Mouse (Mus musculus): ENCODE data around the gene Evi2a. TPM values are rescaled to one million over a fixed set of nuclear protein-coding genes. Genes with fewer than 3 reads are reported as not detected.

The Evi2a gene
- polyA plus RNA-seq, 1 experiment: not detected

- H3K4me3 ChIP-seq (ENCODE audit: insufficient read depth, low read depth, low read length): no peak overlapping the region
- TF ChIP-seq CTCF (IDR thresholded peaks at IDR 0.05; ENCODE audit: insufficient read depth, low read depth, low read length) (no peak), POLR2A (IDR thresholded peaks at IDR 0.05; ENCODE audit: insufficient read depth, low read depth, low read length) (no peak)
- no peak overlapping the region for H3K27ac ChIP-seq (ENCODE audit: insufficient read depth, low read depth, low read length)
- no peaks in the 10 kb centered on the region for H3K4me1 ChIP-seq (ENCODE audit: control insufficient read depth, insufficient read depth, low read length)
Observed at GRCm38 (mm10) chr11:79484721-79485120, 45.7 kb downstream of the Evi2a start.

DNA sequence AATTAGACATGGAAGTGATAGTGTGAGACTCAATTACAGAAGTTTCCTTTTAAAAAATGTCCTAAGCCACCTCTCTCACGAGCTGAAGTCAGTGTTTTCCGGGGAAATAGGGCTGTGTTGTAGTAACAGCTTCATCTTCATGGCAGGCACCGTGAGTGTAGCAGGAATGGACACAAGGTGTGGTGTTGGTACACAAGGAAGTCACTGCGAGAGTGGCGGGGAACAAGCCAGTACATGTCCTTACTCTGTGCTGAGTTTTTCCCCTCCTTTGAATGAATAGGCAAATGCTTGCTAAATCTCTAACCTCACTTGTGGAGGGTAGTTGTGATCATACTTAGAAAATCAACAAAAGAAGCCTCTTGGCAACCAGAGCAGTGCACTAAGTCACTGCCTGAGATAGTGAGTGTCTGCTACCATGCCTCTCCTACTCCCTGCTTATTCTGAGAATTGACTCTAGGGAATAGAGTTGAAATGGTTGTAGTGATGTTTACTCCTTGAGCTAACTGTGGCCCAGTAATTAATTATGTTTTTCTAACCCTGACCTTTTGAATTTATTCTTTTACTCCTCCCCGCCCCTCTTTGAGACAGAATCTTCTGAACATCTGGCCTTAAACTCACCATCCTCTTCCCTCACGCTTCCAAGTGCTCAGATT, 46.4 kb downstream of the Evi2a start:
- no peak for TF ChIP-seq CTCF (IDR thresholded peaks at IDR 0.05; ENCODE audit: insufficient read depth, low read depth, low read length)
- no peak for TF ChIP-seq POLR2A (IDR thresholded peaks at IDR 0.05; ENCODE audit: insufficient read depth, low read depth, low read length)
- Histone ChIP-seq H3K4me1 (ENCODE audit: control insufficient read depth, insufficient read depth, low read length) (no peaks in the 10 kb centered on the region), H3K4me3 (ENCODE audit: insufficient read depth, low read depth, low read length) (no peak overlapping the region), H3K27ac (ENCODE audit: insufficient read depth, low read depth, low read length) (no peak overlapping the region)
- 86% methylated on average over 7 of the region's 7 CpGs for WGBS

GRCm38 (mm10) chr11:79483392-79483791, 47.0 kb downstream of the Evi2a start:
- TF ChIP-seq POLR2A (IDR thresholded peaks at IDR 0.05; ENCODE audit: insufficient read depth, low read depth, low read length) (no peak), CTCF (IDR thresholded peaks at IDR 0.05; ENCODE audit: insufficient read depth, low read depth, low read length) (no peak)
- no peak overlapping the region for H3K4me3 ChIP-seq (ENCODE audit: insufficient read depth, low read depth, low read length)
- H3K4me1 ChIP-seq (ENCODE audit: control insufficient read depth, insufficient read depth, low read length): no peaks in the 10 kb centered on the region
- no peak overlapping the region for H3K27ac ChIP-seq (ENCODE audit: insufficient read depth, low read depth, low read length)
- WGBS: 80% methylated on average over 6 of the region's 6 CpGs

Other genes starting within 250 kb of the Evi2a start
- gene Gm9964, start 233.7 kb downstream of the Evi2a start, polyA plus RNA-seq (2012; ENCODE audit: insufficient read depth, insufficient read length, low replicate concordance, missing spikeins): not detected in 2 replicates
- 163 TPM in 1 of 2 replicates, not detected in the other for gene Nf1, start 190.9 kb downstream of the Evi2a start, polyA plus RNA-seq (2012; ENCODE audit: insufficient read depth, insufficient read length, low replicate concordance, missing spikeins)
- gene Omg, start 26.5 kb downstream of the Evi2a start, polyA plus RNA-seq (2012; ENCODE audit: insufficient read depth, insufficient read length, low replicate concordance, missing spikeins): not detected in 2 replicates
- not detected in 2 replicates for gene Evi2b, start 6.8 kb downstream of the Evi2a start, polyA plus RNA-seq (2012; ENCODE audit: insufficient read depth, insufficient read length, low replicate concordance, missing spikeins)
- not detected in 2 replicates for gene Evi2, start within 50 bp of the Evi2a start, polyA plus RNA-seq (2012; ENCODE audit: insufficient read depth, insufficient read length, low replicate concordance, missing spikeins)
- gene Rab11fip4, start 60.6 kb upstream of the Evi2a start, polyA plus RNA-seq (2012; ENCODE audit: insufficient read depth, insufficient read length, low replicate concordance, missing spikeins): 85.1 and 98.8 TPM in 2 replicates

Measured in olfactory bulb, adult 2 months (tissue).